Mouse (Mus musculus) kidney, postnatal 4 days (tissue): ENCODE measurements around the gene Ccdc65.

ENCODE experiments used
- DNase-seq, 2 experiments: peaks; one replicate each; pipeline ENCODE4 v3.0.0; 2021; ENCODE audit warnings: mixed read lengths in 2 of 2

Gene Ccdc65

GRCm38 (mm10) chr15:98707766-98708372 is at the start of gene Ccdc65:
Gene Ccdc65, plus strand, starts transcription at chr15:98708207.
- peak; percentile 93 to 94 for DNase-seq

- no peak for DNase-seq
Observed at GRCm38 (mm10) chr15:98662198-98662566, 45.8 kb upstream of the Ccdc65 start.

GRCm38 (mm10) chr15:98662567-98663545 is 45.2 kb upstream of the Ccdc65 start, which contains the start of gene Ddx23:
Gene Ddx23, minus strand, starts transcription at chr15:98662894.
- DNase-seq, result peak; percentile 96 to 97

GRCm38 (mm10) chr15:98664042-98664907 is 43.7 kb upstream of the Ccdc65 start:
- DNase-seq, result no peak

DNA sequence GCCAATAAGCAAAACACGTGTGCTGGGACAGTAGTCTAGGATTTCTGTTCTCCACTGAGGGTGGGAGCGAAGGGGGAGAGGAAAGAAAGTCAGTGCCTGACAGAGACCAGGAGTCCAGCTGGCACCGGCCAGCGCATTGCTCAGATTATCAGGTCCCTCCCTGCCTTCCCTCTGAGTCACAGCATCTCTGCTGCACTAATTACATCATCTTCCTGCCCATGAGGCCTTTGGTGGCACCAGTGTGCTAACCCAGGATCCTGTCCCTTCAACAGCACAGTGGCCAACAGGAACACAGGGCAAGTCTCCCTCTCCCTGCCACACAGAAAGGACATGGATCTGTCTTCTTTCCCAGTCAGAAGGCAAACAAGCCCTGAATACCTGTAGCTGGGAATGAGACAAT is 35.4 kb upstream of the Ccdc65 start:
- DNase-seq, result no peak

DNA sequence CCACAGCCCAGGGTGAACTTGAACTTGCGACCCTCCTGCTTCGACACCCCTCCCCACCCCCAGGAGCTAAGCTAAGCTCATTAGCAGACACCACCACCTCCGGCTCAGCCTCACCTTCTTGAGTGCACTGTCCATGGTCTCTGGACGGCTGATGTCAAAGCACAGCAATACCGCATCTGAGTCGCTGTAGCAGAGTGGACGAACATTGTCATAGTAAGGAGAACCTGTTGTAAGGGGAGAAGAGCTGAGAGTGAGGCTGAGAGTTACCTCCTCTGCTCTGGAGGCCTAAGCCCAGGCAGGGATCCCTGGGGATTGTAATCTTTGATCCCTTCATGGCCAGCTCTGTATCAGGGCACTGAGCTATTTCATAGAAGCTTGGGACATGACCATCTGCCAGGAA is 34.3 kb upstream of the Ccdc65 start:
- no peak for DNase-seq

DNA sequence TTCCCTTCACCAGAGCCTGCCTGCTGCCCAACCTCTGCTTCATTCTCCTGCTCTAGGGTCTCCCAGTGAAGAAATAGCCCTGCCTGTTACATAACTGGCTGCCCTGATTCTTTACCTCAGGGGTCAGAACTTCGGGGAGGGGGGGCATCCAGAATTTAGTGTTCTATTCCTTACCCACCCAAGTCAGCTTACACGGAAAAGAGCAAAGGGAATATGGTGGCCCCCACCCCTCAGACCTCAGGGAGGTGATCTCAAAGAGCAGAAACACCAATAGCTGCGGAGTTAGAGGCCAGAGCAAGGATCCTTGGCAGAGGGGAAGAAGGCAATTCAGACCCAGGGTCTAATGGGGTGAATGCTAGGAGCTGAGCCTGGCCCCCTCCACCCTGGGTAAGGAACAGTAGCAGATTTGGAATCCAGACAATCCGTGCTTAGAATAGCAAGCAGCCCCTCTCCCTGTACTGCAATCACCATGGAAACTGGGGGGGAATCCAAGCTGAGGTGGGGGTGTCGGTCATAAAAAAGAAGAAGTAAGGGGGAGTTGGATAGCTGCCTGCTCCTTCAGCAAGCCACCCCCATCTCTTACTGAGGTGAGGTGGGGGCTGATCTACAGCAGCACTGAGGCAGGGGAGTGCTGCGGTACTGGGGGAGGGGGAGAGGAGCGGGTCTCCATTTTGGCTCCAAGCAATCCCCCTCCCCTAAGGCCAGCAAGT is 33.6 kb upstream of the Ccdc65 start:
- DNase-seq, result no peak

DNA sequence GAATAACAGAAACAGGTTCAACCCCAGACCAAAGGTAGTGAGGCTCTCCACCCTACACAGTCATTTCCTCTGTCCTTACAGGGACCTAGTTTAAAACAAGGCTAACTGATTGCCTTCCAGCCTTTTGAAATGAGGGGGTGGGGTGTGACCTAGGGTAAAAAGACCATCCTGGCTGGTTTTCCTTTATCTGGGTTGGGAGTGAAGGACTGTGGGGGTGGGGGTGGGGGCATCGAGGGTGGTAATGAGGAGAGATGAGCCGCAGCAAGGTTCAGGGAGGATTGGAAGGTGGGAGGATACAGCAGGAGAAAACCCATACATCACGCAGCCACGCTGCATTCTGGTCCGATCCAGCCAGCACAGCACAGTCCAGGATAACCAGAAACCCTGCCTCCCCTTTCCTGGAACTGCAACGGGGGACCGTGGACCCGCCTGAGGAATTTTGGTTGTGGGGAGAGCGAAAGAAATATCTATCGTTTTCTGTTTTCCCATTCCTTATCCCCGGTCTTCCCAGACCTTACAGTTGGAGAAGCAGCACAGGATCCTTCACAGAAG is 32.9 kb upstream of the Ccdc65 start:
- DNase-seq, result no peak

DNA sequence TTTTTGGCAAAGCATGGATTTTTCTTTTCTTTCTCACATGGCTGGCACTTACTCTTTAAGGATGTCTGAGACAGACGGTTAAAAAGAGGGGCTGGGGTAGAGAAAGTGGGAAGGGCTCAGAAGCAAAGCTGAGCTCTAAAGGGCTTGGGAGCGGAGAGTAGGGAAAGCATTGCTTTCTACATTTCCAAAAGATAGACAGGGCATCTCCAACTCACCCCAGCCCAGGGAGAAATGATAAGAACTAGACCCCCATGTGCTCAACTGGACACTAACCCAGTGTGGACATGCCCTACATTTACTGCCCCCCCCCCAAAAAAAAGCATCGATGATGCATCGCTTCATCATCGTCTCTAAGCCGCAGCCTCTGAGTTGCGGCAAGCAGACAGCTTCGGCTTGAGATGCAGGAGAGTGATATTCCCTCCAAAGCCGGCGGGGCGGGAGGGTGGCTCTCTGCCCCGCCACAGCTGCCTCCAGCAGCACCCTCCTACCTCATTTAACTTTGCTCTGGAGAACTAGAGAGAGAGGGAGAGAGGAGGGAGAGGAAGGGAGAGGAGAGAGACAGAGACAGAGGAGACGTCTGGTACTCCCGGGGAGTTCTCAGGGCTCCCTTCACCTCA is 32.3 kb upstream of the Ccdc65 start:
- no peak for DNase-seq

GRCm38 (mm10) chr15:98676471-98676870 is 31.5 kb upstream of the Ccdc65 start:
- no peak for DNase-seq

GRCm38 (mm10) chr15:98676940-98677728 is 30.9 kb upstream of the Ccdc65 start, which contains the start of gene Rnd1:
Gene Rnd1, minus strand, starts transcription at chr15:98677461.
- DNase-seq, result peak; percentile 79 to 88

DNA sequence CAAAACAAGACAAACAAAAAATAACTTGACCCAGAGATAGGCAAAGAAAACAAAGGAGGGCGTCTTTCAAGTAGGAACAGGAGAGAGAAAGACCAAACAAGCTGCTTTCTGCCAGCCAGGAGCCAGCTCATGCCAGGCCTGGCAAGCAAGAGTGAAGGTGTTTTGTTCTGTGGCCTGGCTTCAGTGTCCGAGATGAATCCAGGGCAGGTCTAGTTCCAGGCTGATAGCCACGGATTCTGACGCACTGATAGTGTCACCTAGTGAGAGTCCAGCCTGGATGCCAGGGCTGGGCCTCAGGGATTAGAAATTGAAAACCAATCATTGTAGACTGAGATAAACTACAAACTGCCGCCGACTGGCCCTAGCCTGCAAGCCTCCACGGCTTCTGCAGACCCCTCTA is 30.0 kb upstream of the Ccdc65 start:
- no peak for DNase-seq

- DNase-seq, result no peak
Observed at GRCm38 (mm10) chr15:98680660-98681059, 27.3 kb upstream of the Ccdc65 start.

- no peak for DNase-seq
Observed at GRCm38 (mm10) chr15:98681633-98682032, 26.4 kb upstream of the Ccdc65 start.

GRCm38 (mm10) chr15:98683177-98683576 is 24.8 kb upstream of the Ccdc65 start:
- DNase-seq, result no peak

DNA sequence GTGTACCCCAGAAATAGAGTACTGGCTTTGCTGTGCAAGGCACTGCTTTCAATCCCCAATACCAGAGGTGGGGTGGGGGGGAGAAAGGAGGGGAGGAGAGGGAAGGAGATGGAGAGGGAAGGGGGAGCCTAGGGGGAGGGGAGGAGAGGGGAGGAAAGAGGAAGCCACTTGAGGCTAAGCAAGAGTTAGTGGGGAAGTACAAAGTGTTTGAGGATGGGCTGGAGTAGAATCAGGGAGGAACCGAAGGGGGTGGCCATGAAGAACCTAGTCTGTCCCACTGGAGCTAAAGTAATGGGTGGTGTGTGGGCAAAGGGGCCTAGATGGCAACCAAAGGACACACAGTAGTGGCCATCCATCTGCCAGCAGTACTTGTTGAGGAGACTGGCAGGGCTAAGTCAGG is 24.3 kb upstream of the Ccdc65 start:
- no peak for DNase-seq

DNA sequence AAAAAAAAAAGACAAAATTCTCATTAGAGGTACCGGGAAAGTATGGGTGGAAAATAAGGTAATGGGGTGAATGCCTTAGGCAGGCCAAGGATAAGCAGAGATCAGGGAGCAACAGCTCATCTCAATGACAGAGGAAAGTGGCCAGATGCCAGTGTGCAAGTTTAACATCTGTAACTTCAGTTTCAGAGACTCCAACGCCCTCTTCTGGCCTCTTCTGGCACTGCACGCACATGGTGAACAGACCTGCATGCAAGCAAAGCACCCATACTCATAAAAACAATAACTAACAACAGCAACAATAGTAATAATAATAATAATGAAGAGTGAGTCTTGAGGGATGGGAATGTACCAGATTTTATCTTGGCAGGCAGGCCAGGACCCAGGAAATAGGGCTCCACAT is 22.1 kb upstream of the Ccdc65 start:
- DNase-seq, result peak in 1 of 2 experiments; percentile 46

GRCm38 (mm10) chr15:98689682-98690081 is 18.3 kb upstream of the Ccdc65 start:
- DNase-seq, result no peak

GRCm38 (mm10) chr15:98691486-98692147 is 16.4 kb upstream of the Ccdc65 start:
- peak in 1 of 2 experiments; percentile 33 for DNase-seq

DNA sequence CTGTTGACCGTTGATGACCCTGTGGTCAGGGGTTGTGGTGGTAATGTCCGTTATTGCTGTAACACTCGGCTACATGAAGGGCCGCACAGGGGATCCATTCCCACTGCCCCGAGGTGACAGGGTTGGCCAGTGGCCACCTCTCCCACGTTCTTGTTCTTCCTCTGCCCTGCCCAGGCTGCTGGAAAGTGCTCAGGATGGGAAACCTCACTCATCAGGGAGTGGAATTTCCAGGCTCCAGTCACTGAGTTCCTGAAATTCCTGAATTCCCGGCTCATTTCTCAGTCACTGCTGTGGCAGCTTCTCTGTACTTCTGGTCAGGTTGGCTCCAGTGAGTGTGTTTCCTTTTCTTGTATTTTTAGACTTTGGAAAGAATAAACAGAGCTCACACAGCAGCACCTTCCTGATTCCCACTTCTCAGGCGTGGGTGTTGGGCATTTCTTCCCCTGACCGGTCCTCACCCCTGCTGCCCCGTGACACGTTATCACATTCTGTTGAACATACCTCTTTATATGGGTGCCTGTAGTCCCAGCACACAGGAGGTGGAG is 15.8 kb upstream of the Ccdc65 start:
- peak; percentile 62 to 70 for DNase-seq
